Mouse (Mus musculus) lung, adult 2 months (tissue): ENCODE results near the gene Adgra3.

Experiments used
- CTCF ChIP-seq: fragments of 200-500 bp; IDR thresholded peaks from 2 replicates; pipeline ENCODE4 v1.5.1; 2011; ENCODE audit warnings: mild to moderate bottlenecking, low read length, control low read depth; ENCODE audit not compliant: insufficient read depth
- POLR2A ChIP-seq: fragments of 200-500 bp; IDR thresholded peaks from 2 replicates; pipeline ENCODE4 v1.6.1; 2011; ENCODE audit warnings: low read depth, mild to moderate bottlenecking, control low read depth, low read length, borderline replicate concordance; ENCODE audit errors: extremely low read depth

DNA sequence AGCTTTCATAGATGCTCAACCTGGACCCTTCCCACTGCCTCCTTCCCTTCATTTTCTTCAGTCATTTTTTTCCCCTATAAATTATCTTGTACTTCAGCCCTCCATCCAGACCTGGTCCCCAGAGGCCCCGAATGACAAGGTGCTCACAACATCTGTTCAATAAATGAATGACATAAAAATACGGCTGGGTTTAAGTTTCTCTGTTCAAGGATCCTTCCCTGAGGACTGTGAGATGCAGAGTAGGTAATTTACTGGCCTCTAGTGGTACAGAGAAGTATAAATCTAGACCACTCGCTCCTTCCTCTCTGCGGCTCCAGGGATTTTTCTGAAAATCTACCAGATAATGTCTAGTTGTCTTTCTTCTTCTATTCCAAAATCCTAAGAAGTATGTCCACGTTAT is 26.5 kb downstream of the Adgra3 start:
- TF ChIP-seq POLR2A (no peak), CTCF (peak; percentile 50; the same call in 1 of the 2 replicates)
